Mouse (Mus musculus) CD4-positive helper T cell, adult 2 months (primary cell): Measurements from ENCODE around the gene Wdr31.

ENCODE experiments used
- DNase-seq: peaks from one replicate; pipeline ENCODE4 v3.0.0-alpha.2; 2012; ENCODE audit warnings: low read depth, missing footprints, low spot score

Wdr31 gene

DNA sequence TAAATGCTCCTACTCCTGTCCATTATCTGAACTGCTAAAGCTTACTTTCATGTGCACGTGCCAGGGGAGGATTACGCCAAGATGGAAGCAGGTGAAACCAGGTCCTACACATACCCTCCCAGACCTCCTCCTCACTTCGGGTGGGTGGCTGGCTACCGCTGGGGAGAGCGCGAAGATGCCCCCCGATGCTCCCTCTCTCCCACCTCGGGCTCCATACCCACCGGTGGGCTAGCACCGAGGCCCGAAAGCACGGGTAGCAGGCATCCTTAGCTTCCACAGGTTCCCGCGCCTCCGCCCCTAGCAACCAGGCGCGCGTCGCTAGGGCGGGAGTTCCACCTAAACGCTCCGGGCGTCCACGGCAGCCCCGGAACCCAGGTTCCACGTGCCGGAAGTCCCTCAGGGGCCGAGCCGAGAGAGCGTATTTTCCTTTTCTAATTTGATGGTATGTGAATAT lies at the start of gene Wdr31:
Gene Wdr31, minus strand, starts transcription at position 299 of the 454 bp plus-strand sequence.
- DNase-seq = peak; percentile 84

- peak; percentile 81 for DNase-seq
These were observed 49.1 kb upstream of the Wdr31 start, which contains the start of gene Alad for GRCm38 (mm10) chr4:62519849-62520233. Gene Alad (minus strand): TSS chr4:62519918.

DNA sequence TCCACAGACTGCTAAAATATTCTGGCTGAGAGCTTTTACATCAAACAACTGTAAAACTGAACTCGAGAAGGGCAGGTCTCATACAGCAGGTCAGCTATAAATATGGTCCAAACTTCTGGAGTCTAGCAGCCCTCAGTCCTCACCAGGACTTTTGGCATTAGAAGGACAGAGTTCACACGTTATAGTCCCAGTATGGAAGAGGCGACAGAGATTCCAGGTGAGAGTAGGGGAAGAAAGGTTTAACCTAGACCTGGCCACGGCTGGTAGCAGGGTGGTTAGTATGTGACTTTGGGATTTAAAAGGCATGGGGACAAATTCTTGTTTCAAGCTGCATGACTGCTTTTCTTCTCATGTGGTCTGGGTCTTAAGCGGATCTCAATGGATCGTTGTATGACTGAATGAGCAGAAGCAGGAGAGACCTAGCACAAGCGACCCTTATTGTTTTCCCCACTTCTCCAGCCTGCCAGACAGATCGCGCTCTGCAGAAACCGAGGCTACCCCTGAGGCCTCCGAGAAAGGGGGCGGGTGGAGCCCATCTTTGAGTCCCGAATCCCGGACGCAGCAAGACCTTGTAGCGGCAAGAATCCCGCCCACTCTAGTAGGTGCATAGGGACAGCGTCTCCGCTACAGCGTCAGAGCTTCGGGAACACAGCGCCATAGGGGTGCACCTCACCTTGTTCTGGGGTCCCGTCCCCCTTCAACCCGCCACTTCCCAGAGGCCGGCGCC lies 48.6 kb upstream of the Wdr31 start:
- DNase-seq = no peak

DNA sequence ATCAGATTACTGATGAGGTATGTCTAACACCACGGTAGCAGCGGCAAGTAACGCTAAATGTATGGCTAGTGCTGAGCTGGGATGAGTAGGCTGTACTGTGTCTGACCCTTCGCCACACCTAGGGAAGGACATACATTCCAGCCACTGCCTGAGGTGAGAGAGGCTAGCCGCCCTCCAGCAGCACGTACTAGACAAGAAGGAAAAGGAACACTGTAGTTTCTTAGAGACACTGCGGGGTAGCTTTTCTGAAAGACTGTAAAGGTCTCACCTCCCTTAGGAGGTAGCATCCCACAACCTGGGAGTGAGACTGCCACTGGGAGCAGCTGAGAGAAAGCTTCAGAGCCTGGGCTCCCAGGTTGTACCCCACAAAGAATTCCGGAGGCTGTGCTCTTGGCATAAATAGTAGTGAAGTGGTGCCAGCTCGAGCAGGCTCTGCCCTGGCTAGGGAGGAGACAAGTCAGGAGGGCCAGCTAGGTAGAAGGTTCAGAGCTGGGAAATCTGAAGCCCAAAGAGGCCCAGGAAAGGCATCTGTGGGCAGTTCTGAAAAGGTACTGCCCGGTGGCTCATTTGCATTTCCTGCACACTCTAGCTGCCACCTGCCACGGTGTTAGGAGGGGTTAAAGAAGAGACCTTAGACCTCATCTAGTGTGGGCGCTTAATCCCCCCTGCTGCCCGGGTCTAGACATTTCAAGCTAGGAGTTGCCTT lies 47.9 kb upstream of the Wdr31 start:
- peak; percentile 35 for DNase-seq

DNA sequence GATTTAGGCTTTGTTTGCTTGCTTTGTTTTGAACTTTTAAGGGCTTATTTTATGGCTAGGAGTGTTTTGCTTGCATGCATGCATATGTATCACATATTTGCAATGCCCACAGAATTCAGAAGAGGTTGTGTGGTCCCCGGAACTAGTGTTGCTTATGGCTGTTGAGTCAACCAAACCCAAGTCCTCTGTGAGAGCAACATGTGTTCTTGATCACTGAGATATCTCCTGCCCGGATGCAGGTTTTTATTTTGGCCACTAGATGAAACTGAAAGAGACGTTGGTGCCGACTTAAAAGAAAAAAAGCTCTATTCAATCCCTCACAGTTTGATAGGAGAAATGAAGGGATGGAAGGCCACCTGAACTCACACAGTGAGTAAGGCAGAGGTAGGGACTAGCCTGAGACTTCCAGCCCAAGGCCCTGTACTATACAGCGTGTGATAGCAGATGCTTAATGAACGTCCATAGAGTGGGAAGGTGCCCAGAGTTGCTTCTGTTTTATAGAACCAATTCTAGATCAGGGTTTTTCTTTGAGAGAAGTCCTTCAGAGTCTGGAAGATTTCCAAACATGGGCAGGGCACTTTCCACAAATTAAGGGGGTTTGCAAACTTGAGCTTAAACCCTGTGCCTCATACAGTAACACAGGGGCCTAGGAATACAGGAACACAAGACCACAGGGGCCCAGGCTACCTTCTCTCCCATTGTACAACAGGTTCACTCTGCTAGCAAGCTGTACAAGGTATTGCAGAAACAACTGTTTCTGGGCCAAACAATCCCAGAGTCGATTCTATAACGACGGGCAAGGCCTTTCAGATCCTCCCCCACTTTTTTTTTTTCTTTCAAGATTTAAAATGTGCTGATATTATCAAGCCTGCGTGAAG lies 47.1 kb upstream of the Wdr31 start:
- DNase-seq = peak; percentile 28

- DNase-seq = no peak
These were observed 46.4 kb upstream of the Wdr31 start for GRCm38 (mm10) chr4:62517046-62517445.

DNA sequence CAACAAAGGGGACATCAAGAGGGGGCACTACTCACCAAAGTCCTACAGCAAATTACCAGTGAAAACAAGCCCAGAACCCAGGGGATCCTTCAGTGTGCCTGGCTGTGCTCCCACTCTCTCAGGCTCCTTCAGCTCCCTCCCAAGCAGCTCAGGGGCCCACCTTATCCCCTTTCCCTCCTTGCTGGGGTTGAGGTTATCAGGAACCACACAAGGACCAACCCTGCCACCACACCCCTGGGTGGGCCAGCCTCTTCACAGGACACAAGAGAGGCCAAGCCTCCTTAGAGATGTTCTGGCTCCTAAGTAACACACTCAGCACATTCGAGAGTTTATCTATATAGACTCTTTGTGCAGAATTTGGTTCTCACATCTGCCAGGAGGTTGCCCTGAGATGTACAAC lies 45.9 kb upstream of the Wdr31 start:
- DNase-seq = no peak

DNA sequence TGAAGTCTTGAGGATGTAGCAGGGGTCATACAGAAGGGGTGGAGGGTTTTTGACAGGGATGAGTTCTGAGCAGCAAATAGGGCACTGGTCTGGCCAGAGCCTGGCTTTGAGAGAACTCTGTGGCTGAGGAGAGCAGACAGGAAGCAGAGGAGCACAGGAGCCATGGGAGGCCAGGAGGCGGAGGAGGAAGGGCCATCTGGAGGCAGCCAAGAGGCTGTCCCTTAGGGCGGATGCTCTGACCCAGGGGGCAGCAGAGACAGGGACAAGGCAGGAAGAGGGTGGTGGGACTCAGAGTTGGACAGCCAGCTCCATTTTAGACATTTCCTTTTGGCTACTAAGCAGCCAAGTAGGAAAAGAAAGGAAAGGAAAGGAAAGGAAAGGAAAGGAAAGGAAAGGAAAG lies 45.4 kb upstream of the Wdr31 start:
- DNase-seq = no peak

DNA sequence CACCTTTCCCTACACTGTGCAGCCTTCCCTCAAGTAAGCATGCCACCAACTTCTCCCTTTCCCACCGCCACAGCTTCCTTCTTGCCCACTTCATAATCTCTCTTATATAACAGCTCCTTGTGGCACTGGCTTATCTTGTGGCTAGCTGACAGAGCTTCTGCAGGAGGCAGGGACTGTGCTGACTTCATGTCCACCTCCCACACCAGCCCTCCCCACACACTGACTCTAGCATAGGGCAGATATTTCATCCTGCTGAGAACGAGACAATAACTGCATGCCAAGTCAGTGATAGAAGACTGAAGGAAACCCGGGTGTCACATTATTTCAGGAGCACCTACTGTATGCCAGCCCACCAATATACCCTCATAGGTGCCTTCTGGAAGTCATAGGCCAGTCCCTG lies 44.8 kb upstream of the Wdr31 start:
- DNase-seq = no peak

DNA sequence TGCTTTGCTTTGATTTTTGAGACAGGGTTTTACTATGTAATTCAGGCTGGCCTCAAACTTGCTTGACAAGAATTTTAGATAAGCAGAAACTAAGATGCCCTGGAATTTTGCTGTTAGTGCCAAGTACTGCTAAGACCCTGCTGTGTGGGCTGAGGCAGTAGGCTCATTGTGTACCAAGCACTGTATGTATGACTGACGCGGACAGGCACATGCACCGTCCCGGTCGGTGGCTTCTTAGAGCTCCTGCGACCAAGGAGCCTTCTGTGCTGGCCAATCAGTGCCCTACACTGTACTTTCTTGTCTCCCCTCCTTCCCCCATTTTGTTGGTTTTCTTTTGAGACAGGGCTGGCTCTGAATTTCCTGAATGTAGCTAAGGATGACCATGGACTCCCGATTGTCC lies 44.3 kb upstream of the Wdr31 start:
- DNase-seq = no peak

- no peak for DNase-seq
These were observed 43.4 kb upstream of the Wdr31 start for GRCm38 (mm10) chr4:62513998-62514506.

DNA sequence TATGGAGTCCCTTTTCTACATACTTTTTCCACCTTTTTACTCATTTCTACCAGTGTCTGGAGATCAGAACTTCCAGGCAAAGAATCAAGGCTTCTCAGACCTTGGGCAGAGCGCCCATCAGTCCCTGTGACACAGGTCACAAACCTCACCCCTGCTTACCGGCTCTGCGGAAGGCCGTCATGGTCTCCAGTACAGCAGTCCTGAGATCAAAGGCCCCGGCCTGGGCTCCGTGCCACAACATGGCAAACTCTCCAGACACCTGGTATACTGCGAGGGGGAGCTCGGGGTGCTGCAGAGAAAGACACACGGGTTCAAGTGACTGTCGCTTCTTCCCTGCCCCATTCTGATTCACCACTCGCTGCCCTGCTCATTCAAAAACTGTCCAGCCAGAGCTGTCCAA lies 39.2 kb upstream of the Wdr31 start:
- no peak for DNase-seq

GRCm38 (mm10) chr4:62508839-62509238 lies 38.1 kb upstream of the Wdr31 start:
- no peak for DNase-seq

DNA sequence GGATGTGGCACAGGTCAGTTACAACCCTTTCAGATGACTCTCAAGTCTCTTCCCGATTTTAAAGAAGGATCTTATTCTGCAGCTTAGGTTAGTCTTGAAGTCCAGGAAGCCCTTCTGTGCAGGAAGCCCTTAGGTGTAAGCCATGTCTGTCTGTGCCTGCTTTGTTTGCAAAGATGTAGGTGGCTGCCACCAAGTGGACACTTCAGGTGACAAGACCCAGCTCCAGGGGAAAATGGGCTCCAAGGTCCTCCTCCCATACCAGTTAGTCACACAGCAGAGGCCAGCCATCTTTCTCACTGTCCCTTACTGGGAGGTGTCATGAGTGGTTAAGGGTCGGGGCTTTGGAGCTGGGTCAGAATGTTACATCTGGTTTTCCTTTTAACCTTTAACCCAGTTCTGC lies 36.1 kb upstream of the Wdr31 start:
- peak; percentile 58 for DNase-seq

DNA sequence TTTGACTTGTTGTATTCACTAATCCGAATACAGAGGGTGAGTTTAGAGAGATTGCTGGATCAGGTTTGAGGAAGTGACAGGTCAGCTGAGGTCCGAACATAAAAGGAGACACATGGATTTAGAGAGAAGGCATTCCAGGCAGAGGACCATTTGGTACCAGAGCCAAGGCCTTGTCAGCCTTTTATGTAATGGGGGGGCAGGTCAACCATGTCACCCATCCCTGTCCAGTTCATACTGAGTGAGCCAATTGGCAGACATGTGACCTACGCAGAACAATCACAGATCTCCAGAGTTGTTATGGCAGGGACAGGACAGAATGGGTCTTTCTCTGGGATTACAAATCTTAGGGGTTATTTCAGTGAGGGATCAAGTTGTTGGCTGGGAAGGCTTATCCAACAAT lies 35.3 kb upstream of the Wdr31 start:
- DNase-seq = no peak

DNA sequence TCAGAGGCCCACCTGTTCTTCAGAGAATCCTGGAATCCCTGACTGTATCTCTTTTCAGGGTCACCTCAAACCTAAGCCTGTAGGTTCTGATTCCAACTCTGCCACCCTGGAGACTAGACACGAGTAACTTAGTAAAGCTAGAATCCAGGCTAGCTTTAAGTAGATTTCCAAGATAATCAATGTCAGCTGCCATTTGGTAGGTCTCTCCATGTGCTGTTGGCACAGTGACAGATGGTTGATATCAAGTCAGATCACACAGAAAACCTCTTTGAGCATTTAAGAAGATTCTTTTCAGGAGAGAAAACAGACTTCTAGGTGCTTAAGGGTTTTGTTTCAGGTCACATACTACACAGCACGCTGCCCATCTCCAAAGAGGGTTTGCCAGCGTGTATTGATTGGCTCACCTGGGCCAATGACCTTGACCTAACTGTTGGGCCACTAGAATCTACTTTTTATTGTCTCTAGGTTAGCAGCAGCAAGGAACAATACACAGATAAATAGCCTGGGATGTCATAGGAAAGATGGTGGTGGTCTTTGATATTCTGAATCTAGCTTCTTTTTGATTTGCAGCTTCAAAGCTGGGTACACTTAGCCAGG lies 32.8 kb upstream of the Wdr31 start, which contains the start of gene Hdhd3:
Gene Hdhd3, minus strand, starts transcription at position 94 of the 597 bp plus-strand sequence.
- no peak for DNase-seq

GRCm38 (mm10) chr4:62502969-62503368 lies 32.3 kb upstream of the Wdr31 start:
- peak; percentile 44 for DNase-seq

GRCm38 (mm10) chr4:62501964-62502732 lies 31.5 kb upstream of the Wdr31 start:
- DNase-seq = peak; percentile 75

DNA sequence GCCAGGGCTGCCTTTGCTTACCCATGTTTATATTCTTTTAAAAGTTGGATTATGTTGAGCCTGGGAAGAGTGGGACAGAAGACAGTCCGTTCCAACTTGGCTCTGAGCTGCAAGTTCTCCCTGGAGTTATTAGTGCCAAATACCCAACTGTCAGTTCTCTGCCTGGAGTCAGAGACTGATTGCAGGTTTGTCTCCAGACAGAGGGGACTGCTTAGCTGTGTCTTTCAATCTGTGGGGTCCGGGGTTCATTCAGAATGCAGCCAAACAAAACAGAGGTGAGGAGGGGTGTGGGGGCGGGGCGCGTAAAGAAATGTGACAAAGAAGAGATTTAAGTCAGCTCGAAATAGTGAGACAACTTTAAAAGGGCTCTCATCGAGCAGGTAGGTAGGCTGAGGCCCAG lies 30.8 kb upstream of the Wdr31 start:
- DNase-seq = no peak

GRCm38 (mm10) chr4:62500799-62501198 lies 30.1 kb upstream of the Wdr31 start:
- DNase-seq = no peak

DNA sequence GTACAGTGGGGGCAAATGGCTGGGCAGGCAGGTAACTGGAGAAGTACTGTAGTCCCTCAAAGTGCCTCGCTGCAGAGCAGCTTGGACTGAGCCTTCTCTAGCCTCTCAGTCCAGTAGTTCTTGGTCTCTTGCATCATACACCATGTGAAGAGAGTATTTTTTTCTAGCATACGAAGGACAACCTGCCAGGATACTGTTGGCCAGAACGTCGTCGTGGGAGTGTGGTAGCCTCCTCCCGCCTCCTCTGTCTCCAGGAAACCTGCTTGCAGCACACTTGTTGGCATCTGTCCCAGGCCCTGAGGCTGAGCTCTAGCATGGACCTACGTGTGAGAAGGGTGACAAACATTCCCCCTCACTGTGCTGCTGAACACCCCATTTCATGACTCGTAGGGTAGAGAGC lies 26.1 kb upstream of the Wdr31 start:
- DNase-seq = no peak
